Mouse (Mus musculus) kidney, embryonic 14.5 days (tissue): ENCODE results near the gene Hoxa10. TPM values are rescaled to one million over a fixed set of nuclear protein-coding genes. Genes with fewer than 3 reads are reported as not detected.
A peak's percentile ranks its signal among the peaks of the same experiment; 100 is the strongest.

Experiments used
- ATAC-seq: fragments of 200-750 bp; cut with Nextera tagmentation; 2 replicates; pipeline ENCODE4 v1.8.0; 2017; ENCODE audit warnings: moderate number of reproducible peaks, mild to moderate bottlenecking, moderate TSS enrichment, moderate library complexity; ENCODE audit not compliant: low FRiP score, low TSS enrichment
- H3K27ac ChIP-seq: fragments of 300-500 bp; sonication (generic); 2 replicates; pipeline ENCODE4 v1.5.1; 2014; ENCODE audit warnings: low read depth, mild to moderate bottlenecking, low read length, moderate library complexity, mixed read lengths
- H3K27me3 ChIP-seq: fragments of 300-500 bp; sonication (generic); 2 replicates; pipeline ENCODE4 v1.6.1; 2014; ENCODE audit warnings: mild to moderate bottlenecking, low read length; ENCODE audit not compliant: control insufficient read depth, insufficient read depth
- H3K36me3 ChIP-seq: fragments of 300-500 bp; sonication (generic); 2 replicates; pipeline ENCODE4 v1.6.1; 2014; ENCODE audit warnings: low read length, mixed read lengths; ENCODE audit not compliant: control insufficient read depth, insufficient read depth
- H3K4me1 ChIP-seq: fragments of 300-500 bp; sonication (generic); 2 replicates; pipeline ENCODE4 v1.6.1; 2014; ENCODE audit warnings: low read length, mixed read lengths; ENCODE audit not compliant: control insufficient read depth, insufficient read depth
- H3K4me2 ChIP-seq: fragments of 300-500 bp; sonication (generic); replicated peaks from 2 replicates; pipeline ENCODE4 v1.6.1; 2014; ENCODE audit warnings: low read depth, mild to moderate bottlenecking, low read length
- H3K4me3 ChIP-seq: fragments of 300-500 bp; sonication (generic); 2 replicates; pipeline ENCODE4 v1.5.1; 2014; ENCODE audit warnings: mild to moderate bottlenecking, low read length
- H3K9ac ChIP-seq: fragments of 300-500 bp; sonication (generic); 2 replicates; pipeline ENCODE4 v1.6.1; 2014; ENCODE audit warnings: low read depth, mild to moderate bottlenecking, low read length, moderate library complexity
- H3K9me3 ChIP-seq: fragments of 300-500 bp; sonication (generic); 2 replicates; pipeline ENCODE4 v1.6.1; 2016; ENCODE audit warnings: low read length; ENCODE audit not compliant: control insufficient read depth
- WGBS: fragments of 180-500 bp; shearing (Covaris S2); extraction: QIAGEN DNeasy Blood & Tissue Kit; methylation state at CpG from one replicate; pipeline ENCODE4 v1.1.7; 2014; 5-methylcytosine and 5-hydroxymethylcytosine counted together
- polyA plus RNA-seq: library from polyadenylated mRNA; unstranded; fragments of >200 nt; fragmentation: Nextera tagmentation; extraction: Ambion mirVana; gene quantifications from 2 replicates; pipeline ENCODE4 v1.2.1, GENCODE M21; 2014

Hoxa10 gene
- polyA plus RNA-seq, 1 experiment from 2014 or later, result 186 TPM

GRCm38 (mm10) chr6:52218643-52219215 is 21.9 kb downstream of the Hoxa10 start:
- peak overlapping the region; percentile 64 for H3K4me3 ChIP-seq
- H3K9me3 ChIP-seq, result no peaks in the 10 kb centered on the region
- peaks cover 50% of the 10 kb centered on the region for H3K4me1 ChIP-seq
- 10% methylated on average over 14 of the region's 14 CpGs for WGBS
- peaks cover 3% of the 10 kb centered on the region; the same call in 1 of the 2 replicates for H3K36me3 ChIP-seq
- H3K4me2 ChIP-seq, result peak overlapping the region; percentile 97
- peak overlapping the region; percentile 87 for H3K9ac ChIP-seq
- H3K27ac ChIP-seq, result peak overlapping the region; percentile 98
- ATAC-seq, result 0 out of 2 replicates have a peak, but pooled peaks have one; percentile 4
- H3K27me3 ChIP-seq, result 0 out of 2 replicates have a peak, but pooled peaks cover 7% of the 10 kb centered on the region

- peaks cover 2% of the 10 kb centered on the region; the same call in 1 of the 2 replicates for H3K36me3 ChIP-seq
- 0 out of 2 replicates have a peak, but pooled peaks cover 7% of the 10 kb centered on the region for H3K27me3 ChIP-seq
- WGBS, result 8% methylated on average over 23 of the region's 23 CpGs
- H3K4me3 ChIP-seq, result peak overlapping the region; percentile 64
- H3K9me3 ChIP-seq, result no peaks in the 10 kb centered on the region
- H3K27ac ChIP-seq, result peak overlapping the region; percentile 98
- peaks cover 50% of the 10 kb centered on the region for H3K4me1 ChIP-seq
- H3K9ac ChIP-seq, result peak overlapping the region; percentile 87
- H3K4me2 ChIP-seq, result peak overlapping the region; percentile 97
- ATAC-seq, result no peak
Measured at GRCm38 (mm10) chr6:52217895-52218642, 22.6 kb downstream of the Hoxa10 start.

- H3K36me3 ChIP-seq, result no peaks in the 10 kb centered on the region; the same call in 1 of the 2 replicates
- no peaks in the 10 kb centered on the region for H3K9me3 ChIP-seq
- H3K27ac ChIP-seq, result peak overlapping the region; percentile 98
- under 1% methylated on average over 25 of the region's 25 CpGs for WGBS
- peak overlapping the region; percentile 95 for H3K9ac ChIP-seq
- peaks cover 50% of the 10 kb centered on the region for H3K4me1 ChIP-seq
- peak overlapping the region; percentile 97 for H3K4me2 ChIP-seq
- peak; percentile 79 for ATAC-seq
- peak overlapping the region; percentile 64 for H3K4me3 ChIP-seq
- H3K27me3 ChIP-seq, result 0 out of 2 replicates have a peak, but pooled peaks cover 7% of the 10 kb centered on the region
Measured at GRCm38 (mm10) chr6:52217459-52217768, 23.2 kb downstream of the Hoxa10 start.

GRCm38 (mm10) chr6:52216691-52217458 is 23.8 kb downstream of the Hoxa10 start:
- Histone ChIP-seq H3K4me3 (peak overlapping the region; percentile 64), H3K4me1 (peaks cover 46% of the 10 kb centered on the region), H3K27me3 (0 out of 2 replicates have a peak, but pooled peaks cover 3% of the 10 kb centered on the region), H3K9me3 (no peaks in the 10 kb centered on the region), H3K4me2 (peak overlapping the region; percentile 97), H3K36me3 (no peaks in the 10 kb centered on the region; the same call in 1 of the 2 replicates), H3K9ac (peak overlapping the region; percentile 95), H3K27ac (peak overlapping the region; percentile 98)
- ATAC-seq, result no peak
- WGBS, result under 1% methylated on average over 60 of the region's 60 CpGs

- Histone ChIP-seq H3K36me3 (no peaks in the 10 kb centered on the region; the same call in 1 of the 2 replicates), H3K9me3 (no peaks in the 10 kb centered on the region), H3K9ac (peak overlapping the region; percentile 95), H3K27me3 (peaks cover 3% of the 10 kb centered on the region; the same call in 1 of the 2 replicates), H3K4me2 (peak overlapping the region; percentile 97), H3K4me1 (peaks cover 46% of the 10 kb centered on the region), H3K4me3 (peak overlapping the region; percentile 64), H3K27ac (peak overlapping the region; percentile 98)
- no peak for ATAC-seq
- WGBS, result under 1% methylated on average over 30 of the region's 30 CpGs
Measured at GRCm38 (mm10) chr6:52215771-52216535, 24.7 kb downstream of the Hoxa10 start.

- Histone ChIP-seq H3K4me3 (peak overlapping the region; percentile 64; the same call in 1 of the 2 replicates), H3K4me2 (peak overlapping the region; percentile 97), H3K27me3 (peaks cover 2% of the 10 kb centered on the region; the same call in 1 of the 2 replicates), H3K9me3 (no peaks in the 10 kb centered on the region), H3K9ac (peak overlapping the region; percentile 95), H3K27ac (peak overlapping the region; percentile 27; the same call in 1 of the 2 replicates), H3K4me1 (peaks cover 39% of the 10 kb centered on the region), H3K36me3 (no peaks in the 10 kb centered on the region; the same call in 1 of the 2 replicates)
- WGBS, result 24% methylated on average over 3 of the region's 3 CpGs
- no peak for ATAC-seq
Measured at GRCm38 (mm10) chr6:52215070-52215469, 25.6 kb downstream of the Hoxa10 start.

- Histone ChIP-seq H3K27me3 (no peaks in the 10 kb centered on the region; the same call in 1 of the 2 replicates), H3K36me3 (no peaks in the 10 kb centered on the region; the same call in 1 of the 2 replicates), H3K4me1 (peaks cover 36% of the 10 kb centered on the region), H3K9me3 (no peaks in the 10 kb centered on the region), H3K4me3 (peak overlapping the region; percentile 15; the same call in 1 of the 2 replicates), H3K27ac (peak overlapping the region; percentile 27; the same call in 1 of the 2 replicates), H3K4me2 (peak overlapping the region; percentile 97), H3K9ac (peak overlapping the region; percentile 91; the same call in 1 of the 2 replicates)
- ATAC-seq, result no peak
- WGBS, result 21% methylated on average over 5 of the region's 5 CpGs
Measured at GRCm38 (mm10) chr6:52214271-52214670, 26.4 kb downstream of the Hoxa10 start.
